Mouse (Mus musculus) megakaryocyte, embryonic 14.5 days (primary cell): Measurements from ENCODE around the gene 9330161L09Rik. TPM values are rescaled to one million over a fixed set of nuclear protein-coding genes. Genes with fewer than 3 reads are reported as not detected.

Experiments used
- H3K27me3 ChIP-seq: replicated peaks from 2 replicates; pipeline ENCODE3; 2012; ENCODE audit warnings: inconsistent platforms
- H3K36me3 ChIP-seq: replicated peaks from 2 replicates; pipeline ENCODE3; 2012; ENCODE audit warnings: low read length, inconsistent platforms, mixed read lengths
- H3K4me1 ChIP-seq: 2 replicates; pipeline ENCODE4 v1.6.1; 2012; ENCODE audit warnings: inconsistent platforms
- H3K4me3 ChIP-seq: replicated peaks from 2 replicates; pipeline ENCODE3; 2012; ENCODE audit warnings: moderate library complexity, mild to moderate bottlenecking, inconsistent platforms
- H3K9me3 ChIP-seq: 2 replicates; pipeline ENCODE4 v1.6.1; 2012; ENCODE audit warnings: inconsistent platforms
- FLI1 ChIP-seq: IDR thresholded peaks from 2 replicates; pipeline ENCODE4 v1.6.1; 2012; ENCODE audit warnings: low read length, inconsistent platforms, mixed read lengths
- GATA1 ChIP-seq: IDR thresholded peaks from 3 replicates; pipeline ENCODE4 v1.6.1; 2012; ENCODE audit warnings: mixed read lengths, low read length, inconsistent platforms, borderline replicate concordance
- polyA plus RNA-seq: library from polyadenylated mRNA; stranded (reverse); fragments of >175 nt; gene quantifications from 2 replicates; pipeline ENCODE4 v1.2.3, GENCODE M21; 2012; ENCODE audit warnings: low replicate concordance; ENCODE audit not compliant: insufficient read depth

The 9330161L09Rik gene
- polyA plus RNA-seq, 1 experiment = 0.28 TPM

GRCm38 (mm10) chr12:103433430-103433829 is 25.8 kb upstream of the 9330161L09Rik start:
- Histone ChIP-seq H3K27me3 (peaks cover 6% of the 10 kb centered on the region), H3K4me3 (no peak overlapping the region), H3K36me3 (peaks cover 26% of the 10 kb centered on the region), H3K9me3 (no peaks in the 10 kb centered on the region), H3K4me1 (peaks cover 20% of the 10 kb centered on the region)
- TF ChIP-seq FLI1 (no peak), GATA1 (no peak)

- Histone ChIP-seq H3K9me3 (no peaks in the 10 kb centered on the region), H3K4me1 (peaks cover 44% of the 10 kb centered on the region), H3K27me3 (peaks cover 4% of the 10 kb centered on the region), H3K36me3 (peaks cover 23% of the 10 kb centered on the region), H3K4me3 (no peak overlapping the region)
- TF ChIP-seq FLI1 (no peak), GATA1 (no peak)
Observed at GRCm38 (mm10) chr12:103426710-103427109, 19.1 kb upstream of the 9330161L09Rik start.

- Histone ChIP-seq H3K4me3 (peak within 1 kb of the TSS; percentile 95), H3K9me3 (no peaks in the 10 kb centered on the region), H3K4me1 (peaks cover 51% of the 10 kb centered on the region), H3K27me3 (peaks cover 4% of the 10 kb centered on the region), H3K36me3 (peaks cover 30% of the 10 kb centered on the region)
- TF ChIP-seq GATA1 = peak; percentile 85
- peak; percentile 60; the same call in 1 of the 2 replicates for TF ChIP-seq FLI1
Observed at GRCm38 (mm10) chr12:103425729-103426470, 18.3 kb upstream of the 9330161L09Rik start, which contains the start of gene Ddx24. Ddx24 (minus strand) TSS chr12:103425830.

GRCm38 (mm10) chr12:103425016-103425728 is 17.6 kb upstream of the 9330161L09Rik start:
- Histone ChIP-seq H3K4me1 (peaks cover 52% of the 10 kb centered on the region), H3K27me3 (peaks cover 2% of the 10 kb centered on the region), H3K36me3 (peaks cover 34% of the 10 kb centered on the region), H3K4me3 (peak overlapping the region; percentile 95), H3K9me3 (no peaks in the 10 kb centered on the region)
- TF ChIP-seq FLI1 = no peak
- no peak for TF ChIP-seq GATA1

GRCm38 (mm10) chr12:103408144-103408543 is 524 bp upstream of the 9330161L09Rik start:
- Histone ChIP-seq H3K36me3 (peaks cover 100% of the 10 kb centered on the region), H3K9me3 (no peaks in the 10 kb centered on the region), H3K4me1 (peaks cover 8% of the 10 kb centered on the region; the same call in 1 of the 2 replicates), H3K27me3 (no peaks in the 10 kb centered on the region), H3K4me3 (no peak overlapping the region)
- no peak for TF ChIP-seq GATA1
- no peak for TF ChIP-seq FLI1

- Histone ChIP-seq H3K36me3 (peaks cover 91% of the 10 kb centered on the region), H3K9me3 (no peaks in the 10 kb centered on the region), H3K4me1 (0 out of 2 replicates have a peak, but pooled peaks cover 4% of the 10 kb centered on the region), H3K4me3 (no peak overlapping the region), H3K27me3 (no peaks in the 10 kb centered on the region)
- TF ChIP-seq FLI1 (no peak), GATA1 (no peak)
Observed at GRCm38 (mm10) chr12:103404131-103404530, 3.5 kb downstream of the 9330161L09Rik start.

GRCm38 (mm10) chr12:103396751-103397150 is 10.9 kb downstream of the 9330161L09Rik start:
- TF ChIP-seq FLI1 (no peak), GATA1 (no peak)
- H3K9me3 ChIP-seq = no peaks in the 10 kb centered on the region
- H3K4me1 ChIP-seq = peaks cover 45% of the 10 kb centered on the region
- H3K36me3 ChIP-seq = peaks cover 26% of the 10 kb centered on the region
- no peaks in the 10 kb centered on the region for H3K27me3 ChIP-seq
- H3K4me3 ChIP-seq = no peak overlapping the region

- TF ChIP-seq GATA1 (no peak), FLI1 (no peak)
- no peaks in the 10 kb centered on the region for H3K9me3 ChIP-seq
- H3K4me1 ChIP-seq = peaks cover 51% of the 10 kb centered on the region
- no peak overlapping the region for H3K4me3 ChIP-seq
- H3K36me3 ChIP-seq = peaks cover 15% of the 10 kb centered on the region
- H3K27me3 ChIP-seq = no peaks in the 10 kb centered on the region
Observed at GRCm38 (mm10) chr12:103395486-103396275, 11.9 kb downstream of the 9330161L09Rik start.

GRCm38 (mm10) chr12:103393528-103393927 is 14.1 kb downstream of the 9330161L09Rik start:
- peaks cover 68% of the 10 kb centered on the region for H3K4me1 ChIP-seq
- no peaks in the 10 kb centered on the region for H3K27me3 ChIP-seq
- H3K4me3 ChIP-seq = no peak overlapping the region
- TF ChIP-seq GATA1 (no peak; the same call in 2 of the 3 replicates), FLI1 (no peak)
- no peaks in the 10 kb centered on the region for H3K9me3 ChIP-seq
- peaks cover 7% of the 10 kb centered on the region for H3K36me3 ChIP-seq
